Mouse (Mus musculus): ENCODE measurements around the gene Mtap.

- TF ChIP-seq CTCF (IDR thresholded peaks at IDR 0.05; ENCODE audit: control insufficient read depth, insufficient read depth, low read length) (no peak), POLR2A (IDR thresholded peaks at IDR 0.05; ENCODE audit: borderline replicate concordance, control insufficient read depth, low read depth, low read length) (no peak)
Observed at GRCm38 (mm10) chr4:89101276-89101675, 35.6 kb upstream of the Mtap start.
